Mouse (Mus musculus) neural tube, embryonic 11.5 days (tissue): ENCODE measurements at regions not wholly inside any gene's neighbourhood (a gene's known extent, or its start where the extent isn't known, plus 50 kb on each side); places are given as distances from the start of the nearest gene placed in this dataset.

Experiments used
- ATAC-seq: fragments of 200-750 bp; cut with Nextera tagmentation; 2 replicates; pipeline ENCODE4 v1.8.0; 2017; ENCODE audit warnings: moderate number of reproducible peaks, mild to moderate bottlenecking, moderate TSS enrichment, moderate library complexity; ENCODE audit not compliant: insufficient read depth, low FRiP score, low TSS enrichment
- DNase-seq: peaks from one replicate; pipeline ENCODE4 v3.0.0-alpha.2; 2015; ENCODE audit warnings: low spot score
- H3K27ac ChIP-seq: fragments of 300-500 bp; sonication (generic); 2 replicates; pipeline ENCODE4 v1.5.1; 2014; ENCODE audit warnings: low read depth, mild to moderate bottlenecking, low read length
- H3K27me3 ChIP-seq: fragments of 300-500 bp; sonication (generic); 2 replicates; pipeline ENCODE4 v1.6.1; 2014; ENCODE audit warnings: mild to moderate bottlenecking, low read length, mixed read lengths; ENCODE audit not compliant: control insufficient read depth, insufficient read depth
- H3K36me3 ChIP-seq: fragments of 300-500 bp; sonication (generic); 2 replicates; pipeline ENCODE4 v1.6.1; 2014; ENCODE audit warnings: mild to moderate bottlenecking, low read length, moderate library complexity, mixed read lengths; ENCODE audit not compliant: control insufficient read depth, insufficient read depth
- H3K4me1 ChIP-seq: fragments of 300-500 bp; sonication (generic); 2 replicates; pipeline ENCODE4 v1.6.1; 2014; ENCODE audit warnings: low read length, mixed read lengths; ENCODE audit not compliant: control insufficient read depth, insufficient read depth
- H3K4me2 ChIP-seq: fragments of 300-500 bp; sonication (generic); 2 replicates; pipeline ENCODE4 v1.6.1; 2014; ENCODE audit warnings: low read depth, mild to moderate bottlenecking, moderate library complexity
- H3K4me3 ChIP-seq: fragments of 300-500 bp; sonication (generic); 2 replicates; pipeline ENCODE4 v1.5.1; 2014; ENCODE audit warnings: low read depth, low read length
- H3K9ac ChIP-seq: fragments of 300-500 bp; sonication (generic); 2 replicates; pipeline ENCODE4 v1.6.1; 2014; ENCODE audit warnings: mild to moderate bottlenecking, low read length
- H3K9me3 ChIP-seq: fragments of 300-500 bp; sonication (generic); 2 replicates; pipeline ENCODE4 v1.6.1; 2016; ENCODE audit warnings: low read length; ENCODE audit not compliant: control insufficient read depth
- WGBS: fragments of 180-500 bp; shearing (Covaris S2); extraction: QIAGEN DNeasy Blood & Tissue Kit; methylation state at CpG from one replicate; pipeline ENCODE4 v1.1.7; 2014; 5-methylcytosine and 5-hydroxymethylcytosine counted together

- H3K9ac ChIP-seq = no peak overlapping the region
- no peak overlapping the region for H3K4me3 ChIP-seq
- H3K27ac ChIP-seq = no peak overlapping the region
- H3K27me3 ChIP-seq = no peaks in the 10 kb centered on the region
- DNase-seq (no peak), ATAC-seq (no peak)
- H3K9me3 ChIP-seq = no peaks in the 10 kb centered on the region
- H3K4me1 ChIP-seq = no peaks in the 10 kb centered on the region
- no peak overlapping the region for H3K4me2 ChIP-seq
- H3K36me3 ChIP-seq = no peaks in the 10 kb centered on the region
Observed at GRCm38 (mm10) chr4:25364402-25364801, 82.8 kb upstream of the Ufl1 start.

- no peak overlapping the region for H3K4me2 ChIP-seq
Observed at GRCm38 (mm10) chr4:25337638-25338037, 56.0 kb upstream of the Ufl1 start.

More at GRCm38 (mm10) chr4:25337638-25338037, 56.0 kb upstream of the Ufl1 start:
- H3K36me3 ChIP-seq = no peaks in the 10 kb centered on the region
- no peak overlapping the region for H3K27ac ChIP-seq
- no peak overlapping the region for H3K9ac ChIP-seq
- no peaks in the 10 kb centered on the region for H3K27me3 ChIP-seq
- no peaks in the 10 kb centered on the region for H3K9me3 ChIP-seq
- no peak overlapping the region for H3K4me3 ChIP-seq
- DNase-seq = no peak
- no peaks in the 10 kb centered on the region for H3K4me1 ChIP-seq
- WGBS = 75% methylated on average over 1 of the region's 1 CpGs
- no peak for ATAC-seq
